Mouse (Mus musculus) hindbrain, embryonic 14.5 days (tissue): ENCODE data around the gene Uckl1. TPM values are rescaled to one million over a fixed set of nuclear protein-coding genes. Genes with fewer than 3 reads are reported as not detected.

ENCODE experiments used
- ATAC-seq: fragments of 200-750 bp; cut with Nextera tagmentation; 2 replicates; pipeline ENCODE4 v1.8.0; 2017; ENCODE audit warnings: moderate number of reproducible peaks, mild to moderate bottlenecking, moderate TSS enrichment, moderate library complexity; ENCODE audit not compliant: low FRiP score
- DNase-seq: peaks from one replicate; pipeline ENCODE4 v3.0.0-alpha.2; 2015; ENCODE audit warnings: low spot score
- H3K27ac ChIP-seq: fragments of 300-500 bp; sonication (generic); 2 replicates; pipeline ENCODE4 v1.5.1; 2014; ENCODE audit warnings: mild to moderate bottlenecking, moderate library complexity
- H3K27me3 ChIP-seq: fragments of 300-500 bp; sonication (generic); 2 replicates; pipeline ENCODE4 v1.6.1; 2014; ENCODE audit warnings: mild to moderate bottlenecking, low read length, mixed read lengths; ENCODE audit not compliant: control insufficient read depth, insufficient read depth
- H3K36me3 ChIP-seq: fragments of 300-500 bp; sonication (generic); replicated peaks from 2 replicates; pipeline ENCODE4 v1.6.1; 2014; ENCODE audit not compliant: control insufficient read depth, insufficient read depth
- H3K4me1 ChIP-seq: fragments of 300-500 bp; sonication (generic); replicated peaks from 2 replicates; pipeline ENCODE4 v1.6.1; 2014; ENCODE audit warnings: antibody characterized with exemption, low read length, mixed read lengths; ENCODE audit not compliant: control insufficient read depth, insufficient read depth
- H3K4me2 ChIP-seq: fragments of 300-500 bp; sonication (generic); replicated peaks from 2 replicates; pipeline ENCODE4 v1.6.1; 2014; ENCODE audit warnings: mild to moderate bottlenecking, moderate library complexity
- H3K4me3 ChIP-seq: fragments of 300-500 bp; sonication (generic); replicated peaks from 2 replicates; pipeline ENCODE4 v1.5.1; 2014; ENCODE audit warnings: mild to moderate bottlenecking, low read length
- H3K9ac ChIP-seq: fragments of 300-500 bp; sonication (generic); 2 replicates; pipeline ENCODE4 v1.6.1; 2014
- H3K9me3 ChIP-seq: fragments of 300-500 bp; sonication (generic); 2 replicates; pipeline ENCODE4 v1.6.1; 2016; ENCODE audit warnings: low read length; ENCODE audit not compliant: control insufficient read depth
- WGBS: fragments of 180-500 bp; shearing (Covaris S2); extraction: QIAGEN DNeasy Blood & Tissue Kit; methylation state at CpG from one replicate; pipeline ENCODE4 v1.1.7; 2014; 5-methylcytosine and 5-hydroxymethylcytosine counted together
- polyA plus RNA-seq: library from polyadenylated mRNA; unstranded; fragments of >200 nt; fragmentation: Nextera tagmentation; extraction: Ambion mirVana; gene quantifications from 2 replicates; pipeline ENCODE4 v1.2.1, GENCODE M21; 2014

Uckl1 gene
- polyA plus RNA-seq, 1 experiment from 2014 or later: 57.2 TPM

- Histone ChIP-seq H3K27me3 (no peaks in the 10 kb centered on the region), H3K4me3 (peak within 1 kb of the TSS; percentile 81), H3K36me3 (peaks cover 17% of the 10 kb centered on the region), H3K27ac (peak within 1 kb of the TSS; percentile 94), H3K9ac (peak within 1 kb of the TSS; percentile 91), H3K4me2 (peak within 1 kb of the TSS; percentile 73), H3K9me3 (no peaks in the 10 kb centered on the region), H3K4me1 (peaks cover 42% of the 10 kb centered on the region)
- DNase-seq (peak; percentile 65), ATAC-seq (peak; percentile 61)
- 2% methylated on average over 69 of the region's 71 CpGs for WGBS
These were observed 14.0 kb upstream of the Uckl1 start, which contains the start of gene Samd10 for GRCm38 (mm10) chr2:181598454-181599351. TSS of gene Samd10 (minus strand) at chr2:181599212.

GRCm38 (mm10) chr2:181597378-181598061 lies 12.8 kb upstream of the Uckl1 start:
- H3K4me1 ChIP-seq: peaks cover 39% of the 10 kb centered on the region
- peaks cover 17% of the 10 kb centered on the region for H3K36me3 ChIP-seq
- DNase-seq (no peak), ATAC-seq (no peak)
- no peak overlapping the region for H3K27ac ChIP-seq
- peak overlapping the region; percentile 81 for H3K4me3 ChIP-seq
- H3K9ac ChIP-seq: no peak overlapping the region
- no peaks in the 10 kb centered on the region for H3K9me3 ChIP-seq
- no peaks in the 10 kb centered on the region for H3K27me3 ChIP-seq
- 75% methylated on average over 7 of the region's 7 CpGs for WGBS
- peak overlapping the region; percentile 73 for H3K4me2 ChIP-seq

- Histone ChIP-seq H3K9ac (no peak overlapping the region), H3K9me3 (no peaks in the 10 kb centered on the region), H3K4me3 (no peak overlapping the region), H3K36me3 (peaks cover 17% of the 10 kb centered on the region), H3K4me2 (no peak overlapping the region), H3K27me3 (no peaks in the 10 kb centered on the region), H3K27ac (no peak overlapping the region), H3K4me1 (peaks cover 32% of the 10 kb centered on the region)
- 55% methylated on average over 6 of the region's 6 CpGs for WGBS
- no peak for ATAC-seq
- no peak for DNase-seq
These were observed 11.7 kb upstream of the Uckl1 start for GRCm38 (mm10) chr2:181596221-181596960.

- Histone ChIP-seq H3K27ac (no peak overlapping the region), H3K27me3 (no peaks in the 10 kb centered on the region), H3K36me3 (peaks cover 23% of the 10 kb centered on the region), H3K4me3 (no peak overlapping the region), H3K9ac (no peak overlapping the region), H3K9me3 (no peaks in the 10 kb centered on the region), H3K4me1 (peaks cover 33% of the 10 kb centered on the region), H3K4me2 (no peak overlapping the region)
- WGBS: 73% methylated on average over 4 of the region's 4 CpGs
- ATAC-seq (no peak), DNase-seq (peak; percentile 70)
These were observed 10.4 kb upstream of the Uckl1 start for GRCm38 (mm10) chr2:181594946-181595696.

- H3K4me1 ChIP-seq: peaks cover 24% of the 10 kb centered on the region
- no peak overlapping the region for H3K4me3 ChIP-seq
- DNase-seq (no peak), ATAC-seq (no peak)
- H3K36me3 ChIP-seq: peaks cover 35% of the 10 kb centered on the region
- H3K9me3 ChIP-seq: no peaks in the 10 kb centered on the region
- H3K27me3 ChIP-seq: no peaks in the 10 kb centered on the region
- no peak overlapping the region for H3K4me2 ChIP-seq
- H3K9ac ChIP-seq: no peak overlapping the region
- no peak overlapping the region for H3K27ac ChIP-seq
These were observed 9.2 kb upstream of the Uckl1 start for GRCm38 (mm10) chr2:181593937-181594336.

GRCm38 (mm10) chr2:181593042-181593421 lies 8.3 kb upstream of the Uckl1 start:
- DNase-seq: peak; percentile 47
- Histone ChIP-seq H3K4me1 (peaks cover 20% of the 10 kb centered on the region), H3K9ac (peak overlapping the region; percentile 97), H3K36me3 (peaks cover 44% of the 10 kb centered on the region), H3K4me2 (peak overlapping the region; percentile 73), H3K9me3 (no peaks in the 10 kb centered on the region), H3K27ac (peak overlapping the region; percentile 90), H3K27me3 (no peaks in the 10 kb centered on the region), H3K4me3 (peak overlapping the region; percentile 96)
- WGBS: 4% methylated on average over 6 of the region's 6 CpGs
- peak; percentile 18 for ATAC-seq

- Histone ChIP-seq H3K9ac (peak within 1 kb of the TSS; percentile 97), H3K36me3 (peaks cover 50% of the 10 kb centered on the region)
- under 1% methylated on average over 65 of the region's 97 CpGs for WGBS
These were observed 7.7 kb upstream of the Uckl1 start, which contains the start of gene Zfp512b for GRCm38 (mm10) chr2:181592231-181593041. TSS of gene Zfp512b (minus strand) at chr2:181592803.

GRCm38 (mm10) chr2:181591528-181592085 lies 6.9 kb upstream of the Uckl1 start, which contains the start of gene Prpf6:
TSS of gene Prpf6 (plus strand) at chr2:181591868.
- no peaks in the 10 kb centered on the region for H3K27me3 ChIP-seq
- H3K4me3 ChIP-seq: peak within 1 kb of the TSS; percentile 96
- peak within 1 kb of the TSS; percentile 73 for H3K4me2 ChIP-seq
- H3K36me3 ChIP-seq: peaks cover 56% of the 10 kb centered on the region
- ATAC-seq (no peak), DNase-seq (no peak)
- peak within 1 kb of the TSS; percentile 90 for H3K27ac ChIP-seq
- no peaks in the 10 kb centered on the region for H3K9me3 ChIP-seq
- peaks cover 12% of the 10 kb centered on the region for H3K4me1 ChIP-seq
- H3K9ac ChIP-seq: peak within 1 kb of the TSS; percentile 97
- WGBS: 16% methylated on average over 5 of the region's 5 CpGs

More at GRCm38 (mm10) chr2:181592231-181593041, 7.7 kb upstream of the Uckl1 start, which contains the start of gene Zfp512b:
- DNase-seq (peak; percentile 78), ATAC-seq (peak; percentile 88)
- H3K27ac ChIP-seq: peak within 1 kb of the TSS; percentile 90
- H3K27me3 ChIP-seq: no peaks in the 10 kb centered on the region
- H3K4me1 ChIP-seq: peaks cover 14% of the 10 kb centered on the region
- peak within 1 kb of the TSS; percentile 96 for H3K4me3 ChIP-seq
- peak within 1 kb of the TSS; percentile 73 for H3K4me2 ChIP-seq
- no peaks in the 10 kb centered on the region for H3K9me3 ChIP-seq
